Comparison of ENCODE assay signal across 12 mouse cellular contexts in the genomic region with DNA sequence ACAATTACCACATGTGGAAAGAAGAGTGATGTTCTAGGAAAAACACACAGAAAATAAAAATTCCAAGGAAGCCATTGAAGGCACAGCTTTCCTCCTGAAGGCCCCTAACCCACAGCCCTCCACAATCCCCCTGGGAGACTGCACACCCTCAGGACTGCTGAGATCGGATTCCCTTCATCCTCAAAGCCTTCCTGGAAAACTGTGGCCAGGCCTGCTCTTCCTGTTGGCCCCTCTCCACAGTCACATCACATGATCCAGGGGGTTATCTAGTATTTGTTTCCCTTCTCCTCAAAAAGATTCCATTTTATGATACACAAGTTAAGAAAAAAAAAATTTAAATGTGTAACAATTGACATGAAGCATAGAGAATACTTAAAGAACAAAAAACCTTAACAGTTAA. TPM values are rescaled to one million over a fixed set of nuclear protein-coding genes. Genes with fewer than 3 reads are reported as not detected.
A peak's percentile ranks its signal among the peaks of the same experiment; 100 is the strongest.
DNase-seq lines count a peak whose midpoint lies in the region; ATAC-seq and TF ChIP-seq lines count a peak whose summit lies in the region.
"Had no signal": no experiment of that assay in that cellular context is flagged by ENCODE, and none has a peak within 500 bp of the region (broad histone marks: within the 10 kb centered on the region; RNA-seq: fewer than 3 reads in every experiment).

No protein-coding gene starts in this region.

- peak overlapping the region; percentile 47; the same call in 1 of the 2 replicates for H3K27ac ChIP-seq in kidney, embryonic 14.5 days (ENCODE audit: low read depth, low read length)
- H3K27ac ChIP-seq in liver, postnatal 0 days (ENCODE audit: low read depth), result peak overlapping the region; percentile 58; the same call in 1 of the 2 replicates
- no peak overlapping the region for H3K27ac ChIP-seq in midbrain, embryonic 10.5 days (replicated peaks)
- H3K27ac ChIP-seq: limb, embryonic 12.5 days had no signal

- no peaks in the 10 kb centered on the region for H3K27me3 ChIP-seq in megakaryocyte, embryonic 14.5 days (replicated peaks)
- no peaks in the 10 kb centered on the region for H3K27me3 ChIP-seq in kidney, embryonic 14.5 days (ENCODE audit: control insufficient read depth, insufficient read depth, low read length)
- no peaks in the 10 kb centered on the region for H3K27me3 ChIP-seq in liver, postnatal 0 days (ENCODE audit: insufficient read depth, low read length)
- H3K27me3 ChIP-seq in midbrain, embryonic 10.5 days (ENCODE audit: low read depth, poor library complexity, severe bottlenecking), result peaks cover 7% of the 10 kb centered on the region; the same call in 1 of the 2 replicates

- no peak for ATAC-seq in megakaryocyte, adult 5-6 weeks (ENCODE audit: poor library complexity, severe bottlenecking)
- no peak for ATAC-seq in kidney, embryonic 14.5 days (ENCODE audit: low FRiP score, low TSS enrichment)
- no peak for ATAC-seq in liver, postnatal 0 days

- H3K9me3 ChIP-seq in megakaryocyte, embryonic 14.5 days, result no peaks in the 10 kb centered on the region
- H3K9me3 ChIP-seq in kidney, embryonic 14.5 days (ENCODE audit: control insufficient read depth, low read length), result no peaks in the 10 kb centered on the region
- no peaks in the 10 kb centered on the region for H3K9me3 ChIP-seq in liver, postnatal 0 days (ENCODE audit: low read length)
- no peaks in the 10 kb centered on the region for H3K9me3 ChIP-seq in midbrain, embryonic 10.5 days (replicated peaks)
- H3K9me3 ChIP-seq: limb, embryonic 12.5 days had no signal

- TF ChIP-seq CTCF in liver, postnatal 0 days (IDR thresholded peaks at IDR 0.05; ENCODE audit: low read depth), result no peak

- peak; percentile 39 for DNase-seq in adrenal gland, adult 2 months
- no peak for DNase-seq in adrenal gland, postnatal 10 days
- no peak for DNase-seq in liver, postnatal 0 days
- DNase-seq in layer of hippocampus, adult 18-20 months (ENCODE audit: low spot score in 2 of 2), result no peak
- no peak for DNase-seq in midbrain, embryonic 10.5 days (ENCODE audit: low spot score)
- DNase-seq: cerebellum, adult 2 months; spleen, adult 18-20 months had no signal

- peaks cover 100% of the 10 kb centered on the region for H3K4me1 ChIP-seq in megakaryocyte, embryonic 14.5 days
- H3K4me1 ChIP-seq in kidney, embryonic 14.5 days (ENCODE audit: control insufficient read depth, insufficient read depth, low read length), result peaks cover 39% of the 10 kb centered on the region
- peaks cover 56% of the 10 kb centered on the region for H3K4me1 ChIP-seq in liver, postnatal 0 days (ENCODE audit: insufficient read depth)
- peaks cover 37% of the 10 kb centered on the region for H3K4me1 ChIP-seq in midbrain, embryonic 10.5 days

- no peak for TF ChIP-seq EP300 in liver, postnatal 0 days (IDR thresholded peaks at IDR 0.05; ENCODE audit: low read depth)

- WGBS in kidney, embryonic 14.5 days, result 11% methylated on average over 1 of the region's 1 CpGs
- WGBS in liver, postnatal 0 days (ENCODE audit: insufficient replicate concordance), result 48% methylated on average over 1 of the region's 1 CpGs
- WGBS in midbrain, embryonic 10.5 days, result 19% methylated on average over 1 of the region's 1 CpGs

- H3K4me3 ChIP-seq in megakaryocyte, embryonic 14.5 days (replicated peaks), result peak overlapping the region; percentile 5
- no peak overlapping the region for H3K4me3 ChIP-seq in kidney, embryonic 14.5 days (ENCODE audit: low read length)
- no peak overlapping the region for H3K4me3 ChIP-seq in liver, postnatal 0 days (ENCODE audit: low read depth, low read length)
- H3K4me3 ChIP-seq in midbrain, embryonic 10.5 days, result no peak overlapping the region
- H3K4me3 ChIP-seq: limb, embryonic 12.5 days had no signal

- H3K4me2 ChIP-seq in kidney, embryonic 14.5 days (replicated peaks; ENCODE audit: low read depth, low read length), result no peak overlapping the region
- H3K4me2 ChIP-seq in liver, postnatal 0 days (ENCODE audit: low read depth, low read length), result no peak overlapping the region
- H3K4me2 ChIP-seq: limb, embryonic 12.5 days had no signal

- H3K9ac ChIP-seq in kidney, embryonic 14.5 days (ENCODE audit: low read depth, low read length), result no peak overlapping the region
- H3K9ac ChIP-seq in liver, postnatal 0 days (replicated peaks), result no peak overlapping the region
- H3K9ac ChIP-seq: limb, embryonic 12.5 days had no signal

- peaks cover 42% of the 10 kb centered on the region for H3K36me3 ChIP-seq in megakaryocyte, embryonic 14.5 days (replicated peaks; ENCODE audit: low read length)
- H3K36me3 ChIP-seq in kidney, embryonic 14.5 days (ENCODE audit: control insufficient read depth, insufficient read depth, low read length), result no peaks in the 10 kb centered on the region
- no peaks in the 10 kb centered on the region for H3K36me3 ChIP-seq in liver, postnatal 0 days (replicated peaks; ENCODE audit: insufficient read depth, low read length)
- H3K36me3 ChIP-seq in midbrain, embryonic 10.5 days, result no peaks in the 10 kb centered on the region
- H3K36me3 ChIP-seq: limb, embryonic 12.5 days had no signal

RNA-seq across cellular contexts. Expression of gene Pip4k2a, which starts 59.7 kb away (rescaled TPM):
- total RNA-seq in adrenal gland, adult 2 months (2021), result 10 to 100 TPM; 32.3 to 40.3 TPM
- polyA plus RNA-seq in adrenal gland, adult 2 months (2012; rRNA removed), result 3.6 and 5.8 TPM in 2 replicates
- total RNA-seq in adrenal gland, postnatal 10 days (2021), result 10 to 100 TPM; 17.7 to 22.6 TPM
- 1.6 and 39.5 TPM in 2 replicates for polyA plus RNA-seq in megakaryocyte, embryonic 14.5 days (2012; ENCODE audit: insufficient read depth, low replicate concordance)
- 121 and 123 TPM in 2 replicates for total RNA-seq in megakaryocyte, adult 5-6 weeks (2015)
- 63.0 and 64.8 TPM in 2 replicates for total RNA-seq in megakaryocyte, adult 5-6 weeks (2017)
- 10.1 and 14.3 TPM in 2 replicates for polyA plus RNA-seq in kidney, embryonic 14.5 days (2014; fragmentation: Nextera tagmentation; extraction: Ambion mirVana)
- polyA plus RNA-seq in liver, postnatal 0 days (2015; fragmentation: Nextera tagmentation; extraction: Ambion mirVana), result 6.7 and 8.0 TPM in 2 replicates
- 10 to 100 TPM; 64.2 to 65.8 TPM for total RNA-seq in layer of hippocampus, adult 18-20 months (2021)
- polyA plus RNA-seq in midbrain, embryonic 10.5 days (2016; fragmentation: Nextera tagmentation; extraction: Ambion mirVana), result 7.7 and 7.9 TPM in 2 replicates

RNA-seq across cellular contexts. Expression of gene 4930426L09Rik, which starts 59.9 kb away (rescaled TPM):
- total RNA-seq in adrenal gland, adult 2 months (2021), result under 1 TPM; 0.78 to 0.90 TPM
- 0.13 and 0.28 TPM in 2 replicates for polyA plus RNA-seq in adrenal gland, adult 2 months (2012; rRNA removed)
- under 1 TPM; 0.66 to 0.67 TPM for total RNA-seq in adrenal gland, postnatal 10 days (2021)
- polyA plus RNA-seq in megakaryocyte, embryonic 14.5 days (2012; ENCODE audit: insufficient read depth, low replicate concordance), result 0.43 TPM in 1 of 2 replicates, not detected in the other
- 2.1 and 3.0 TPM in 2 replicates for total RNA-seq in megakaryocyte, adult 5-6 weeks (2015)
- 0.53 and 0.59 TPM in 2 replicates for total RNA-seq in megakaryocyte, adult 5-6 weeks (2017)
- 0.21 and 0.47 TPM in 2 replicates for polyA plus RNA-seq in kidney, embryonic 14.5 days (2014; fragmentation: Nextera tagmentation; extraction: Ambion mirVana)
- 0.21 and 0.24 TPM in 2 replicates for polyA plus RNA-seq in liver, postnatal 0 days (2015; fragmentation: Nextera tagmentation; extraction: Ambion mirVana)
- total RNA-seq in layer of hippocampus, adult 18-20 months (2021), result under 1 TPM; 0.72 to 0.89 TPM
- 0.16 and 0.41 TPM in 2 replicates for polyA plus RNA-seq in midbrain, embryonic 10.5 days (2016; fragmentation: Nextera tagmentation; extraction: Ambion mirVana)
- total RNA-seq: heart, adult 18-20 months had no signal
